Mouse (Mus musculus) C2C12 (cell line): ENCODE results near the gene Dydc2. TPM values are rescaled to one million over a fixed set of nuclear protein-coding genes. Genes with fewer than 3 reads are reported as not detected.

Source experiments
- H3K27me3 ChIP-seq: one replicate; pipeline ENCODE4 v1.6.1; 2011; ENCODE audit not compliant: control insufficient read depth, insufficient read depth, insufficient read length
- H3K36me3 ChIP-seq: one replicate; pipeline ENCODE4 v1.6.1; 2011; ENCODE audit not compliant: control insufficient read depth, insufficient read depth
- H3K4me3 ChIP-seq: one replicate; pipeline ENCODE4 v1.5.1; 2011; ENCODE audit warnings: mild to moderate bottlenecking, control low read depth; ENCODE audit not compliant: poor library complexity, insufficient read depth, severe bottlenecking
- H3K79me2 ChIP-seq: one replicate; pipeline ENCODE4 v1.6.1; 2011; ENCODE audit not compliant: control insufficient read depth, insufficient read depth
- H3K79me3 ChIP-seq: one replicate; pipeline ENCODE4 v1.6.1; 2011; ENCODE audit warnings: low read depth, control low read depth
- H3ac ChIP-seq: one replicate; pipeline ENCODE3; 2011; ENCODE audit warnings: low read depth; ENCODE audit not compliant: control insufficient read depth, insufficient read length
- CEBPB ChIP-seq: IDR thresholded peaks from one replicate; pipeline ENCODE4 v1.6.1; 2011; ENCODE audit warnings: low read depth, mild to moderate bottlenecking, control low read depth, moderate library complexity
- CTCF ChIP-seq: IDR thresholded peaks from one replicate; pipeline ENCODE4 v1.5.1; 2011; ENCODE audit not compliant: control insufficient read depth, insufficient read depth, insufficient read length
- FOSL1 ChIP-seq: IDR thresholded peaks from one replicate; pipeline ENCODE4 v1.8.0; 2011; ENCODE audit warnings: mild to moderate bottlenecking, low read length; ENCODE audit not compliant: poor library complexity, insufficient read depth, severe bottlenecking
- MAX ChIP-seq: IDR thresholded peaks from one replicate; pipeline ENCODE4 v1.6.1; 2011; ENCODE audit warnings: mild to moderate bottlenecking, control low read depth
- MYOD1 ChIP-seq: IDR thresholded peaks from one replicate; pipeline ENCODE4 v1.6.1; 2011; ENCODE audit warnings: low read depth; ENCODE audit not compliant: control insufficient read depth, insufficient read length
- MYOG ChIP-seq: IDR thresholded peaks from one replicate; pipeline ENCODE4 v1.6.1; 2011; ENCODE audit not compliant: control insufficient read depth, insufficient read length; ENCODE audit errors: extremely low read depth
- USF1 ChIP-seq: IDR thresholded peaks from one replicate; pipeline ENCODE4 v1.6.1; 2011; ENCODE audit warnings: low read depth, mild to moderate bottlenecking, control low read depth, moderate library complexity
- polyA plus RNA-seq: library from polyadenylated mRNA; unstranded; fragments of >200 nt; fragmentation: generic; extraction: Trizol; gene quantifications from one replicate; pipeline ENCODE4 v1.2.1, GENCODE M21; 2012; ENCODE audit warnings: missing spikeins

The Dydc2 gene
- polyA plus RNA-seq, 1 experiment: 0.07 TPM

DNA sequence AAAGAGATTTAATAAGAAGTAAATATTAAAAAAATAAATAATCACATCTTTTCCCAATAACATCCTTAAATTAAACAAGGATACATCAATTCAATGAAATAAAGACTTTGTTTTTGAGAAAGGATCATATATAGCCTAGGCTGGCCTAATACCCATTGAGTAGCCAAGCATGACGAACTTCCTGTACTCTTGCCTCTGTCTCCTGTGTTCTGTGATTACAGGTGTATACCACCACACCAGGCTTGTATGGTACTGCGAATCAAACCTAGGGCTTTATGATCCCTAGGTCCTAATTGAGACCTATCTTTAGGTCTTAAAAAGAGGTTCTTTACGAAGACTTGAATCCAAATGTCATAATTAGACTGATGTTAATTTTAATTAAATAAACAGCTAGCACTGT is 47.8 kb downstream of the Dydc2 start:
- Histone ChIP-seq H3K36me3 (no peaks in the 10 kb centered on the region), H3K27me3 (no peaks in the 10 kb centered on the region), H3K4me3 (no peak overlapping the region), H3K79me3 (no peaks in the 10 kb centered on the region), H3ac (no peak overlapping the region), H3K79me2 (no peaks in the 10 kb centered on the region)
- no peak for TF ChIP-seq USF1
- TF ChIP-seq CEBPB: no peak
- TF ChIP-seq MYOD1: no peak
- no peak for TF ChIP-seq MAX
- TF ChIP-seq CTCF: no peak
- TF ChIP-seq FOSL1: no peak
- no peak for TF ChIP-seq MYOG

DNA sequence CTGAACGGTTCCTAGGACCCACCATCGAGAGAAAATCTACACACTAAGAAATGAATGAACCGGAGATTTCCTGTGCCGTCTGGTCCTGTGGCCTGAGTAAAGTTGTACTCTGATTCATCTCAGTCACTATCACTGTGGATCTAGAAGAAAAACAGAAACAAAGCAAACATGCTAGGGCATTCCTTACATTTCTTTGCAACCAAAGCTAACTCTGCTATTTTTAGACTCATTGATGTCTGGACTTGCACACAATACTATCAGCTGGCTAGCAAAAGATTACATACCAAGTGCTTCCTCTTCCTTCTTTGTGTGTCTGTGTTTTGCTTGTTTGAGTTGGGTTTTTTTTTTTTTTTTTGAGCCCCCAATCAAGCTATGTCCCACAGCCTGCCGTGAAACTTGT is 51.5 kb downstream of the Dydc2 start:
- H3ac ChIP-seq: no peak overlapping the region
- H3K79me2 ChIP-seq: no peaks in the 10 kb centered on the region
- TF ChIP-seq FOSL1: no peak
- TF ChIP-seq USF1: no peak
- TF ChIP-seq CTCF: no peak
- no peak for TF ChIP-seq MAX
- TF ChIP-seq MYOD1: no peak
- no peak for TF ChIP-seq CEBPB
- no peak for TF ChIP-seq MYOG
- no peaks in the 10 kb centered on the region for H3K27me3 ChIP-seq
- no peaks in the 10 kb centered on the region for H3K36me3 ChIP-seq
- no peaks in the 10 kb centered on the region for H3K79me3 ChIP-seq
- no peak overlapping the region for H3K4me3 ChIP-seq

DNA sequence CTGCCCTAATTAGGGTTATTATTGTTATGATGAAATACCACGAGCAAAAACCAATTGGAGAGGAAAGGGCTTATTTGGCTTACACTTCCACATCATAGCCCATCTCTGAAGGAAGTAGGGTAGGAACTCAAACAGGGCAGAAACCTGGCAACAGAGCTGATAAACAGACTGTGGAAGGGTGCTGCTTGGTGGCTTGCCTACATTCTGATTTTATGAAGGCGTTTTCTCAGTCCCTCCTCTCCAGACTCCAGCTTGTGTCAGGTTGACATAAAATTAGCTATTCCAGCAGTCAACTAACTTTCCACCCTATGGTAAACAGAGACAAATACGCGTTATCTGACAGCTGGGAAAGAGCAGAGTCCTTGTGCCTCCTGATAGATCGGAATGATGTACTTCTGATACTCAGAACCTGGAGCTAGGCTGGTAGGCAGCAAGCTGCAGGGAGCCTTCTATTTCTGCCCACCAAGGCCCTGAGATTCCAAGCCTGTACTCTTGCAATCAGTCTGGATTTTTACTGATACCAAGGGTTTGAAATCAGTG is 54.2 kb downstream of the Dydc2 start:
- no peak overlapping the region for H3ac ChIP-seq
- H3K27me3 ChIP-seq: no peaks in the 10 kb centered on the region
- no peaks in the 10 kb centered on the region for H3K79me3 ChIP-seq
- TF ChIP-seq USF1: no peak
- no peak for TF ChIP-seq MYOD1
- no peak for TF ChIP-seq FOSL1
- no peak for TF ChIP-seq MYOG
- TF ChIP-seq CEBPB: no peak
- no peak for TF ChIP-seq MAX
- TF ChIP-seq CTCF: no peak
- H3K4me3 ChIP-seq: no peak overlapping the region
- no peaks in the 10 kb centered on the region for H3K79me2 ChIP-seq
- H3K36me3 ChIP-seq: no peaks in the 10 kb centered on the region

DNA sequence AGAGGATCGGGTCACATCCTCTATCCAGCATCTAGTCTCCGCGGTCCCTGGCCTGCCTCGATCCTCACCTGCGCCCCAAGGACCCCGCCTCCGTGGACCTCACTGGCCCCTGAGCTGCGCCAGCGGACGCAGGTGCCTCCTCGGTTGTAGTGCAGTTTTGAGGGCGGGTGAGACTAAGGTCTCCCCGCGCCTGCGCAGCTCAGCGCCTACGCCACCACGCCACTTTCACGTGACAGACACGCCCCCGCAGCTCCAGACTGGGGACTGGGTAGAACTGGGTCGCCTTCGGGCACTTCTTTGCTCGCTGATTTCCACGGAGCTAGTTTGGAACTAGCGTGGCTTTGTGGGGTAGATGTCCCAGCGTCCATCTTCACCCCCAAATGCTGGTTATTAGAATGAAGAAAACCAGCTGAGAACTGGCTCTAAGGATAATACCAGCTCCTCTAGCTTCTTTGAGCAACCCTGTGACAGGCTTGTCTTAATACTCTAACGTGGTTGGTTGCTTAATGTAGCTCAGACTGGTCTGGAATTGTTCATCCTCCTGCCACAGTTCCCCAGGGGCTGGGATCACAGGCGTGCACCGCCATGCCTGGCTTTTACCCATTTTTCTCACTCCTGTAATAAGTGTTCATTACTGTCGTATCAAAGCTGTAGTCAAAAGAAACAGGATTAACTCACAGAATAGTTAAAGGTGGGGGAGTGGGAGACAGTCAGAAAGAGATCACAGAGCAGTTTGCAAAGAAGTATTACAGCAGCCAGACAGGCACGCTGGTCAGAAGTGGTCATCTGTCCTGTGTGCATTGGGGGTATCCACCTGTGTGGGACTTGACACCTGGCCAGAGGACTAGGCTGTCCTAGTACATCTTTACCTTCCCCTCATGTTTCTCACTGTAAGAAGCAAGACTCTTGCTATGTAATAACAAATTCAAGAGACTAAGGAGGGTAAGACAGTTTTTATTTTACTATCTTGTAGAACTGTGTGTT is 55.1 kb downstream of the Dydc2 start, which contains the start of gene Fam213a:
Gene Fam213a (minus strand): TSS at position 159 of the 984 bp plus-strand sequence.
- Histone ChIP-seq H3K27me3 (no peaks in the 10 kb centered on the region), H3K79me3 (no peaks in the 10 kb centered on the region), H3K4me3 (peak within 1 kb of the TSS; percentile 14), H3K36me3 (no peaks in the 10 kb centered on the region), H3K79me2 (no peaks in the 10 kb centered on the region), H3ac (peak within 1 kb of the TSS; percentile 12)
- no peak for TF ChIP-seq CEBPB
- TF ChIP-seq USF1: peak; percentile 40

DNA sequence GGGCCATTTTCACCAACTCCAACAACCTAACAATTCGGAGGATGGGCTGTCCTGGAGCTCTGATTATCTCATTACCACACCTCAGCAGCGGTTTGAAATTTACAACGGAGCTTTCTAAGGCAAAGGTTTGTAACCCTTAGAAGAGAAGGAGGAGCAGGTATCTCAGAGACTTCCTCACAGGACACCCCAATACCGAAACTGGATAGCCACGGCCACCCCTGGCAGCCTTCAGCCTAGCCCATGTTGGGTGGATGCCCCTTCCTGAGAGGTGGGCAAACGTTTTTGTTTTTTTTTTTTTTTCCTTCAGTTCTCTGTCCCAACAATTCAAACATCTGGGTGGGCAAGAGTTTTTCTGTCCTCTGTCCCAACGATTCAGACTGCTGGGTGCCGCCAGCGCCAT is 55.9 kb downstream of the Dydc2 start:
- Histone ChIP-seq H3ac (no peak overlapping the region), H3K27me3 (no peaks in the 10 kb centered on the region), H3K79me2 (no peaks in the 10 kb centered on the region), H3K36me3 (no peaks in the 10 kb centered on the region), H3K4me3 (peak overlapping the region; percentile 14), H3K79me3 (no peaks in the 10 kb centered on the region)
- TF ChIP-seq MYOD1 (no peak), MAX (no peak), CEBPB (no peak), USF1 (no peak), CTCF (no peak), FOSL1 (no peak), MYOG (no peak)

DNA sequence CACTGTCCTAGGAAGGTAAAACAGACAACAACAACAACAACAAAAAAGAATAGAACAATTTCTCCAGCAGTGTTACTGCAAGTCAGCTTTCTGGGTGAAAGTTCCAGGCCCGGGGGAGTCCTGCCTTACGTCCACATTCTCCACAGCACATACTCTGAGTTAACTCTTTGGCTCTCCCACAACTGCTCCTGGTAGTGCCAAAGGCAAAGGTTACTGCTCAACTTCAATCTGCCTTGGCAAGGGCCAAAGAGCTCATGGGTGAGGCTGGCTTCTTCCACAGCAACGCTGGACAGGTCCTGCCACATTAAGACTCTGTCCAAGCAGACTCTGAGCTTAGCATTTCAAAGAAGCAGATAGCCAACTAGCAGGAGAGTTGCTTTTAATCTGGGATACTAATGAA is 57.1 kb downstream of the Dydc2 start:
- no peaks in the 10 kb centered on the region for H3K79me2 ChIP-seq
- no peaks in the 10 kb centered on the region for H3K27me3 ChIP-seq
- no peak overlapping the region for H3ac ChIP-seq
- H3K79me3 ChIP-seq: no peaks in the 10 kb centered on the region
- no peak overlapping the region for H3K4me3 ChIP-seq
- no peaks in the 10 kb centered on the region for H3K36me3 ChIP-seq
- TF ChIP-seq USF1: no peak
